Mouse (Mus musculus) cerebellum, postnatal 14 days (tissue): Measurements from ENCODE around the gene Cebpa.

Experiments used
- DNase-seq, 2 experiments: peaks; one replicate each; pipeline ENCODE4 v3.0.0; 2021; ENCODE audit warnings: mixed read lengths in 2 of 2

The Cebpa gene

DNA sequence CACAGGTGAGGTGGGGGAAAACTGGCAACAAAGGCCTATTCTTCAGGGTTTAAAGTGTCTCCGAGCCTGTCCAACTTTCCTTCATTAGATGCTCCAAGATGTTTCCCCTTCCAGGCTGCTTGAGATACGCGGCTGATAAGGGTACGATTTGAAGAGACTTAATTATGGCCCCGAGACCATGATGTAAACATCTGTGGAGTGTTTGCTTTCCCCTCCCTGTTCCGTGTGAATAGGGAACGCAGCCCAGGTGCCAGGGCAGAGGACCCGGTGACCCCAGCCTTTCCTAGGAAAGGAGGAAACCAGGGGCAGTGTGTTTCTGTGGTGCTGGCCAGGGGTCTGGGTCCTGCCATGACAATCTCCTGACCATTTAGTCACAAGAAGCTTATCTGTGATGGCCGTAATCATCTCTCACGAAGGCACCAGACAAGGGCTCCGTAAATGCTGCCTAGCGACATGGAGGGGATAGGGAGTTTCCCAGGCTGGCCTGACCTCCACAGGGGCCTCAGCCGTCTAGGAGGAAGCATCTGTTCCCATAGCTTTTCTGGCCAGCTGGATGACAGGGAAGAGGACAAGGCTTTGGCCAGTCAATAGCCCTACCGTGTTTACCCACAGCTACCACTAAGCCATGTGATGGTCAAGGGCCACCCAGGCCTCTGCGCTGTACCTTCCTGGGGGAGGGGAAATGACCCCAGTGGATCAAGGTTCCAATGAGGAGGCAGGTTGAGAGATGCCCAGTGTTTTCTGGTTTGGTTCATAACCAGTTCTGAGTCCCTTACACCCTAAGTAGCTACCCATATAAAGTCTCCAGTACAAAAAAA, 30.7 kb downstream of the Cebpa start:
- no peak for DNase-seq

- DNase-seq: no peak
Measured at GRCm38 (mm10) chr7:35150860-35151259, 31.8 kb downstream of the Cebpa start.

- DNase-seq: no peak
Measured at GRCm38 (mm10) chr7:35154449-35154848, 35.4 kb downstream of the Cebpa start.

DNA sequence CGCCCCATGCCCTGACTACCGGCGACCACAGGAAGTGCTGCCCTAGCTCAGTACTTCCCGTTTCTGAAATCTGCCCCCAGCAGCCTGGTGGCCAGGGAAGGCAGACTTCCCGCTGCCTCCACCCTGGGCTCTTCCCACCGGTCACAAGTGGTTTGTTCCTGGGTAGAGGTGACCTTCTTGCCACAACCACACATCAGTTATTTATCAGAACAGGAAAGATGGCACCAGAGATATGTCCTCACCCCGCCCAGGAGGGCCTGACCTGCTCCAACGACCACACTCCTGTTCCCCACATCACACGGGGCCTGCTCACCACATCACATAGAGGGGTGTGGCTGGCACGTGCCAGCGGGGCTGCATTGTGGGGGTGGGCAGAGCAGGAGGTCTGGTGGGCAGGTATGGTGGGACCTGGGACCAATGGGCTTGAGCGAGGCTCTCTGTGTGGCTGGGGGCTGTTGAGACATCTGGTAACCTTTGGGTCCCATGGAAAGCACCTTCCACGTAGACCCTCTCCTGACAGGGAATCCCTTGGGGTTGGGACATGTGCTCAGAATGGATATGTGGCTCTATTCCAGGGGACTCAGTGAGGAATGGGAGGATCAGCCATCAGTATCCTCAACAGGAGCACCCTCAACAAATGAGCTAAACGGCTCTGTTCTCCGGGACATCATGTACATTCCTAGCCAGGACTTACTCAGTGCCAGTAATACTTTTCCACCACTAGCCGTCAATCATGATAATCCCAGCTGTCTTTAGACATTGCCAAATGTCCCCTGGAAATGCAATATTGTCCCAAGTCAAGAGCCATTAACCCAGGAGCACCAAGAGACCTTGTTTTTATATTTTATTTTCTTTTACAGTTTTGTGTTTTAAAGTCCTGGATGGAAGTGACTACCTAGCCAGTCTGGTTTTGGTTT, 37.7 kb downstream of the Cebpa start:
- no peak for DNase-seq

DNA sequence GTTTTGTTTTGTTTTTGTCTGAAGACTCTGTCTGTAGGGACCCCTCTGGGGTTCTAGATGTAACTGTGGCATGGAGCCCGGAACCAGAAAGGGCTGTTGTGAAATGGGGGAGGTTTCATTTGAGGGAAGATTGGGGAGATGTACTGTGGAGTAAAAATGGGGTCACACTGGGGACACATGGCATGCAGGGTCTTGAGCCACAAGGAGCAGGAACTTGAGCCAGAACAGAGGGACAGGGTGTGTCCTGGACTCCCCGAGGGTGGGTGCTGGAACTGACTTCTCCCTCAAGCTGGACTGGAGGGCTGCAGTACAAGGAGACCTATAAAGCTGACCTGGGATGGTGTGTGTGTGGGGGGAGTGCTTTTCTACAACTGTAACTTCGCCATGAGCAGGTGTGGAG, 38.4 kb downstream of the Cebpa start:
- DNase-seq: no peak

DNA sequence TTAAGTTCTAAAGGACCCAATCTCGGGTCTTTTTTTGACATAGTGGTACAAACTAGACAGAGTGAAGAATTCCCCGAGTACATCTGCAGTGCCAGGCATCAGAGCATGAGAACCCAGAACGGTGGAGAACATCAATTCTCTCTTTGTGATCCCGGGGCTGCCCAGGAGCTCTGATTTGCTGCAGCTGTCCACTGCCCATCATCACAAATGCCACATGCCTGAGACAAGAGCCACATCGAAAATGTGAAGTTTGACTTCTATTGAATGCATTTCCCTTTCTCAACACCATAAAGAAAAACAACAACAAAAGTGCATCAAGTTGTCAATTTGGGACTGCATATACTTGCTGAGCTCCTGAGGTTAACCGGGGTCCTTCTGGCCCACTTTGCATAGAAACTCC, 43.4 kb downstream of the Cebpa start:
- DNase-seq: no peak

DNA sequence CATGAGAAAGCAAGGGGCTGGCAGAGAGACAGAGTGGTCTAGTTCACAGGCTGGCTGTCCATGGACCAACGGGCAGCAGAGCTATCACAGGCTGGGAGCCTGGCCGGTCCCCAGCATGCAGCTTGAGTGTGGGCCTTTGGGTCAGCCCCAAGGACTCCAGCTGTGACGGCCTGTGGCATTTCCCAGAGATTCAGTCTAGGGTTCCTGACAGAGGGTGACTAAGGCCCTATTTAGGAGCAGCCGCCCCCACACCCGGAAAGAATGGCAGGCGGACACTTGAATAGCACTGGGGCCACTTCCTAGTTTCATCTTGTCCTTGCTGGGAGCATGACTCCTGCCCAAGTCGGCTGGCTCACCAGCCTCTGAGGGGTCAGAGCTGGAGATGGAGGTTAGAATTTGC, 44.5 kb downstream of the Cebpa start:
- no peak for DNase-seq

DNA sequence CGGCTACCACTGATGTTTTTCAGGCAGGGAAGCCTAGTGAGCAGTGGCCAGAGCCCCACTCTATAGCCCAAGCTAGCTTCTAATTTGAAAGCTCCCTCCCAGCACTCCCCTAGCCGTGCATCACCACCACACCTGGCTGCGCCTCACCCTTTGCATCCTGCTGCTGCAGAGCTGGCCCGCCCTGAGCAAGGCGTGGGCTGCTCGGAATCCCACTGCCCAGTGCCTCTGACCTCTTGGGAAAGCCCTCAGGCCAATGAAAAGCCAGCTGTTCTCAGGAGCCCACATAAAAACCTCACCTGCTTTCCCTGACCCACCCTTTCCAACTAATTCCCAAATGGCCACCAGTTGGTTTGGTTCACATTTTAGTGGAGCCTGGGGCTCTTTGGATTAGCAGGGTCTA, 45.0 kb downstream of the Cebpa start:
- no peak for DNase-seq

DNA sequence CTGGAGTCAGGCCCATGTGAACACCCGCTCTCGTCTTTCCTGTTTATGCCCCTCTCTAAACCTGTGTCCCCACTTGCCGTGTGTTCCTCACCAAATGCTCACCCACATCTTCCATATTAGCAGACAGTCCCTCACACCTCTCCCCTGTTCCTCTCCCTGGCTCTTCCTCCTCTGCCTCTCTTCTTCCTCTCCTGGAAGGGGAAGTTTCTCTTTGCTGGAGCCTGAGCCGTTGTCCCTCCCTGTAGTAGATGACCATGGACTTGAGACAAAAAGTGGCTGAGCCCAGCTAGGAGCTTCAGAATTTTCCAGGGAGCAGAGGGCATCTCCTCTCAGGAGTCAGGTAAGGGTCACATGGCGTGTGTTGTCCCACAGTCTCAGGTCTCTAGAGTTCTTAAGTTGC, 47.9 kb downstream of the Cebpa start:
- DNase-seq: no peak

- no peak for DNase-seq
Measured at GRCm38 (mm10) chr7:35167925-35168324, 48.8 kb downstream of the Cebpa start.

DNA sequence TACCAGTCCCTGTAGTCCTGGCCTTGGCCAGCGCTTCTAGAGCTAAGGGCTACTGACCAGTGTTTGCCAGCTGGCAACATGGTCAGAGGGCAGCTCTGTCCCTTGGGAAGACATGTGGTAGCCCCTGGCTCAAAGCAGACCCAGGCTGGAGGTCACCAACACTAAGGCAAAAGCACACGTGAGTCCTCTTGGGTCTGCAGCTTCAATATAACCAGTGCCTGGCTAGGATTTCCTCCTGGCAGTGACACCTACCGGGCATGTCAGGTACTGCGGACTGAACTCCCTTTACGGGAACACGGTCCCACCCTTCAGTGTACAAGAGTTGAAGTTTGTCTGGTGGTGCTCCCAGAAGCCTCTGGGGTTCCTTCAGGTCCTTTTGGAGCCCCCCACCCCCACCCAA, 50.2 kb downstream of the Cebpa start:
- DNase-seq: peak; percentile 93 to 97
